Mouse (Mus musculus) G1E (cell line): ENCODE results near the gene Mecom. TPM values are rescaled to one million over a fixed set of nuclear protein-coding genes. Genes with fewer than 3 reads are reported as not detected.

Experiments used
- ATAC-seq: 2 replicates; pipeline ENCODE4 v1.8.0; 2016; ENCODE audit warnings: mild to moderate bottlenecking; ENCODE audit not compliant: insufficient number of reproducible peaks, poor library complexity, low FRiP score, severe bottlenecking; ENCODE audit errors: extremely low read depth
- DNase-seq: peaks from one replicate; pipeline ENCODE4 v3.0.0; 2012; ENCODE audit warnings: low spot score
- H3K27me3 ChIP-seq: 2 replicates; pipeline ENCODE4 v1.6.1; 2012; ENCODE audit warnings: mild to moderate bottlenecking, low read length, inconsistent platforms; ENCODE audit not compliant: insufficient read depth
- H3K36me3 ChIP-seq: replicated peaks from 2 replicates; pipeline ENCODE3; 2012; ENCODE audit warnings: mild to moderate bottlenecking, inconsistent platforms
- H3K4me1 ChIP-seq: 2 replicates; pipeline ENCODE4 v1.6.1; 2012; ENCODE audit warnings: low read depth, low read length, inconsistent platforms, mixed read lengths; ENCODE audit not compliant: insufficient read depth
- H3K4me3 ChIP-seq: 2 replicates; pipeline ENCODE4 v1.5.1; 2012; ENCODE audit warnings: low read depth, mild to moderate bottlenecking, inconsistent platforms, low read length, moderate library complexity, mixed read lengths
- H3K9me3 ChIP-seq: replicated peaks from 2 replicates; pipeline ENCODE4 v1.6.1; 2012; ENCODE audit warnings: inconsistent platforms
- CTCF ChIP-seq: IDR thresholded peaks from 2 replicates; pipeline ENCODE4 v1.5.1; 2012; ENCODE audit warnings: low read depth, low read length, inconsistent platforms, mixed read lengths
- GATA1 ChIP-seq: IDR thresholded peaks from 2 replicates; pipeline ENCODE4 v1.6.1; 2012; ENCODE audit warnings: borderline replicate concordance, low read length, inconsistent platforms, mixed read lengths
- GATA2 ChIP-seq: IDR thresholded peaks from 2 replicates; pipeline ENCODE4 v1.6.1; 2012; ENCODE audit warnings: low read depth, low read length, inconsistent platforms, borderline replicate concordance
- POLR2AphosphoS5 ChIP-seq: IDR thresholded peaks from 2 replicates; pipeline ENCODE4 v1.6.1; 2012; ENCODE audit warnings: low read depth, low read length, inconsistent platforms; ENCODE audit not compliant: insufficient replicate concordance
- TAL1 ChIP-seq: conservative IDR thresholded peaks from 2 replicates; pipeline ENCODE4 v1.6.1; 2012; ENCODE audit warnings: low read depth, low read length, inconsistent platforms, mixed read lengths
- polyA plus RNA-seq: library from polyadenylated mRNA; stranded (reverse); fragments of >175 nt; gene quantifications from 2 replicates; pipeline ENCODE4 v1.2.3, GENCODE M21; 2012
- total RNA-seq, 2 experiments: library from RNA; stranded (forward) in 1 of 2; stranded (reverse) in 1 of 2; fragments of 200-1000 nt in 1 of 2; fragments of >200 nt in 1 of 2; fragmentation: Nextera tagmentation in 1 of 2; gene quantifications; 2 replicates each; pipeline ENCODE4 v1.2.3; 2014 to 2017

Gene Mecom
- total and polyA plus RNA-seq, 3 experiments = 0.05 TPM; not detected in 2

DNA sequence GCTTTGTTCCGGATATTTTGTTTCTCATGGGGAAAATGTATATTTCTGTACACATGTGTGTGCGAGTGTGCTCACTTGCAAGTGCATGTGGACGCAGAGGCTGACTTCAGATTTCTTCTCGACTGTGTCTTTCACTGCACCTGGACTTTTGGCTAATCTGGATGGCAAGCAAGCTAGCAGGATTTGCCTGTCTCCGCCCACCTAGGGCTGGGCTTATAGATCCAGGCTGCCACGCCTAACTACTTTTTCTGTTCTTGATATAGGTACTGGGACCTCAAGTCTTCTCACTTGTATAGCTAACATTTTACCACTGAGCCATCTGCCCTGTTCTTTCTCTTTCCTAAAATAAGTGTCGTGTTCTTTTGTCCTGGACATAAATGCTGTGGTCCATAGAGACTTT is 290.9 kb downstream of the Mecom start:
- Histone ChIP-seq H3K4me3 (no peak overlapping the region), H3K9me3 (no peaks in the 10 kb centered on the region), H3K27me3 (no peaks in the 10 kb centered on the region), H3K4me1 (no peaks in the 10 kb centered on the region), H3K36me3 (no peaks in the 10 kb centered on the region)
- DNase-seq = no peak
- no peak for ATAC-seq
- TF ChIP-seq GATA1 (no peak), GATA2 (no peak), POLR2AphosphoS5 (no peak), CTCF (no peak), TAL1 (no peak)

DNA sequence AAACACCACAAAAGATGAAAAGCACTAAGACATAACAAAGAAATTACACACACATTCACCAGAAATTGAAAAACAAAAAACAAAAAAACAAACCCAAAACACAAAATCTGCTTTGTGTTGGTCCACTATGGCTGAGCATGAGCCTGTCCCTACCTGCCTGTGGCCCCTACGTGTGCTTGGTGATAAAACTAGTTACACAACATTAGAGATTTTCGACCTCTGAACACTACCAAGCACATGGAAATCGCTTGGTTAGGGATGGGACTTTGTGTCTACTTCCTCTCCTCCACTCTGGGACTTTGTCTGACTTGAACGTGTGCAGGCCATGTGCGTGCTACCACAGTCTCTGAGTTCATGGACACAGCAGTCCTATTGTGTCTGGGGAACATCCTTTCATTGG is 292.0 kb downstream of the Mecom start:
- H3K4me3 ChIP-seq = no peak overlapping the region
- no peaks in the 10 kb centered on the region for H3K27me3 ChIP-seq
- H3K4me1 ChIP-seq = no peaks in the 10 kb centered on the region
- TF ChIP-seq CTCF = no peak
- TF ChIP-seq GATA2 = no peak
- no peak for TF ChIP-seq GATA1
- no peak for TF ChIP-seq POLR2AphosphoS5
- no peak for TF ChIP-seq TAL1
- H3K9me3 ChIP-seq = no peaks in the 10 kb centered on the region
- DNase-seq (no peak), ATAC-seq (no peak)
- H3K36me3 ChIP-seq = no peaks in the 10 kb centered on the region

DNA sequence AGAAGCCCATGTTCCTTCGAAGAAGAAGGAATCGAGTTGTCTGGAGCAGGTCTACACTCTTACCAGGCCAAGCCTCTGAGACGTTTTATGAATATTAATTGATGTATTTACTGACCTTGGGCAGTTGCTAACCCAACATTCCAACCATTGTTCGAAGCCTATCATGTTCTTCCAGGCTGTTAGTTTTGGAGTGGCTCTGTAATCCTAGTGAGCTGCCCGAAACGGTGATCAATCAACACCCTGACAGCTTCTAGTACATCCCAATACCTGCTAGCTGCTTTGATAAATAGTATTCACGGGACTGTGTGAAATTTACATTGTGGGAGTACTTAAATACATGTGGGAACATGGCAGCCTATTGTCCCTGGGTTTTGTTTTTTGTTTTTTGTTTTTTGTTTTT is 293.4 kb downstream of the Mecom start:
- H3K27me3 ChIP-seq = no peaks in the 10 kb centered on the region
- H3K36me3 ChIP-seq = no peaks in the 10 kb centered on the region
- H3K4me3 ChIP-seq = no peak overlapping the region
- H3K4me1 ChIP-seq = no peaks in the 10 kb centered on the region
- ATAC-seq (no peak), DNase-seq (no peak)
- no peaks in the 10 kb centered on the region for H3K9me3 ChIP-seq
- TF ChIP-seq TAL1 (no peak), GATA1 (no peak), CTCF (no peak), POLR2AphosphoS5 (no peak), GATA2 (no peak)

DNA sequence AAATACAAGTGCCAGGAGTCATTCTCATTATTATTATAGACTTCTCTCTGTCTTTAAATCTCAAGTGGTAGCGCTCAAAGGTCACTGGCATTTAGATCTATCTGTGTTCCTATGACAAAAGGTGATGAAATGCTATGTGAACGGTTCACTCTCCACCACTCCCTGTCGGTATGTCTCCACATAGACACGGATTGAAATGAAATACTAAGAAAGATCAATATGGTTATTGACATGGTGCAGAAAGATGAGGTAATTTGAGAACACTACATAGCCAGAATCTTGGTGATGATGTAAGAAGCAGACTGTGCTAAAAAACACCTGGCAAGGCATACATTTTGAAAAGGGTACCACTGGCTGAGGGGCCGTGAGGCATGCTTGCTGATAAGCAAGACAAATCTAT is 294.1 kb downstream of the Mecom start:
- H3K9me3 ChIP-seq = no peaks in the 10 kb centered on the region
- TF ChIP-seq CTCF (no peak), POLR2AphosphoS5 (no peak), GATA2 (no peak)
- no peaks in the 10 kb centered on the region for H3K36me3 ChIP-seq
- H3K4me3 ChIP-seq = no peak overlapping the region
- ATAC-seq (no peak), DNase-seq (no peak)
- no peaks in the 10 kb centered on the region for H3K27me3 ChIP-seq
- no peaks in the 10 kb centered on the region for H3K4me1 ChIP-seq

DNA sequence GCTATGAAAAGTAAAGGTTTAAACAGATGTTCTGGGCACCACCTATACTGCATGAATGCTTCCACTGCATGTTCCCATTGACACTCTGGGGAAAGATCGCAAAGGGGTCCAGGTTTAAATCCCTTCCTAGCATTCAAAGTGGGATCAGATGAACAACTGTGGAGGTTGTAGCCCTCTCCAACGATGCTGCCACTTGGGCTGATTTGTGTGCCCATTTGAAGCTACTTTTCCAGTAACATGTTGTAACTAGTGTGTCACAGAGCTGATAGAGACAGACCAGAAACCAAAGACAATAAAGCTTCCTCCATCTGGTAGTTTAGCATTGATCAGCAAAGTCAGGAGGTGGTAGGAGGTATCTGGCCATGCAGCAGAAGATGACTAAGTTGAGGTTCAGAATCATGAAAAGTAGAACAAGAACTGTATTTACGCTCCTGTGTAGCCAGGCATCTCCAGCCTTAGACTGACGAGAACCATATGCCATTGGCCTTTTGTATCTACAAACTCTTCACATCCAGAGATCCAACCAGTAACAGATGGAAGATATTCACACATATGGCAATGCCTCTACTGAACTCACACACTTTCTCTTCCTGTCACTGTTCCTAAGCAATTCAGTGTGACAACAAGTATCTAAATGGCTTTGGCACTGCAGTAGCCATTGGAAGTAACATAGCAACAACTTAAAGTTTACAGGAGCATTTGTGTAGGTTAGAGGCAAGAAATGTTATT is 299.0 kb downstream of the Mecom start:
- no peak for DNase-seq
- no peak for TF ChIP-seq POLR2AphosphoS5
- TF ChIP-seq CTCF = no peak
- no peak for TF ChIP-seq GATA2
- TF ChIP-seq GATA1 = no peak
- no peak for TF ChIP-seq TAL1
- Histone ChIP-seq H3K27me3 (no peaks in the 10 kb centered on the region), H3K4me3 (no peak overlapping the region), H3K4me1 (no peaks in the 10 kb centered on the region), H3K36me3 (no peaks in the 10 kb centered on the region), H3K9me3 (0 out of 2 replicates have a peak, but pooled peaks cover 4% of the 10 kb centered on the region)
- no peak for ATAC-seq

DNA sequence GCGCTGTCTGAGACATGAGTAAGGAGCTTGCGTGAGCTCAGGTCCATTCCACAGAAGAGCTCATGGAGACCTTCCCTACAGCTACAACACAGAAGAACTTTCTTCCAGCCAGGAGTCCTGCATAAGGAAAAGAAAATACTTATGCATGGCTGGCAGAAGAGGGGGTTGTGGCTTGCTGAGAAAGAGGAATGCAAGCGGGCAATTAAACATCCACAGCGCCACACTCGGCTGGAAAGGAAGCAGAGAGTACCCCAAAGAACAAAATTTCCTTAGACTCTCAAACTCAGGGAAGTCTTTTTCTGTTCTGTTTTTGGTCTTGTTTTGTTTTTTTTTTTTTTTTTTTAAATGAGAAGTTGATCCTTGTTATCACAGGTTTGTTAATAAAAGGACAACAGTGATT is 300.6 kb downstream of the Mecom start:
- DNase-seq (no peak), ATAC-seq (no peak)
- Histone ChIP-seq H3K36me3 (no peaks in the 10 kb centered on the region), H3K27me3 (no peaks in the 10 kb centered on the region), H3K4me3 (no peak overlapping the region), H3K4me1 (no peaks in the 10 kb centered on the region), H3K9me3 (0 out of 2 replicates have a peak, but pooled peaks cover 4% of the 10 kb centered on the region)
- TF ChIP-seq TAL1 (no peak), POLR2AphosphoS5 (no peak), CTCF (no peak), GATA2 (no peak), GATA1 (no peak)

DNA sequence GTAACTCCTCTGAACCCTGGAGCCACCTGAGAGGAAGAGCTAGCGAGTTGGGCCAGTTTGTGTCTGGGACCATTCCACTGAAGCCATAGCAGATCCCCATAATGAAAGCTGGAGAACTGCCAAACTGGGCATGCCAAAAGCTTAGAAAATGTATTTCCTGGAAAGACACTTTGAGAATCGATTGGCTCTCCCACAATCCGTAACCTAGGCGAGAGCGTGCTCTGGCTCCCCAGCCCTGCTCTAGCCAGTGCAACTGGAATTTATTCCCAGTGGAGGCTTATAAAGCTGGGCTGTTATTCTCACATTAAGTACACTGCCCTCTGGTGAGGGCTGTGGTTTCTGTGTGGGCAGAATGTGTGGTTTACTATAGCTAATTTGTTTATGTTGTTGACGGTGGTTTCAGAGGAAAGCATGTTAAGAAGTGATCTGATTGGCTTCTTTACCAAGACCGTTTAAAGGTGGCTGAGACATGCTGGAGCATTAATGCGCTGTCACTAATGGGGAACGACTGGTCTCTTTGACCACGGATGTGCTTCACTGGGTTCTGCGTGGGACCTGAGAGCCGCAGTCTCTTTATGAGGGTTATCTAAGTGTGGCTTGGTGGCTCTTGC is 301.3 kb downstream of the Mecom start:
- ATAC-seq (no peak), DNase-seq (no peak)
- TF ChIP-seq GATA1 (no peak), GATA2 (no peak), CTCF (no peak), POLR2AphosphoS5 (no peak)

More for the DNA sequence above, 301.3 kb downstream of the Mecom start:
- H3K36me3 ChIP-seq = no peaks in the 10 kb centered on the region
- no peaks in the 10 kb centered on the region for H3K4me1 ChIP-seq
- 0 out of 2 replicates have a peak, but pooled peaks cover 4% of the 10 kb centered on the region for H3K9me3 ChIP-seq
- H3K27me3 ChIP-seq = no peaks in the 10 kb centered on the region
- no peak overlapping the region for H3K4me3 ChIP-seq
